Mouse (Mus musculus) bone marrow, adult 2 months (tissue): ENCODE results near the gene Gabpb1.
A peak's percentile ranks its signal among the peaks of the same experiment; 100 is the strongest.

ENCODE experiments used
- CTCF ChIP-seq: fragments of 200-500 bp; IDR thresholded peaks from 2 replicates; pipeline ENCODE4 v1.5.1; 2011; ENCODE audit warnings: low read length, control low read depth; ENCODE audit not compliant: control insufficient read depth, insufficient read depth
- POLR2A ChIP-seq: fragments of 200-500 bp; IDR thresholded peaks from 2 replicates; pipeline ENCODE4 v1.6.1; 2011; ENCODE audit warnings: low read depth, mild to moderate bottlenecking, control low read depth, low read length, borderline replicate concordance; ENCODE audit not compliant: control insufficient read depth

DNA sequence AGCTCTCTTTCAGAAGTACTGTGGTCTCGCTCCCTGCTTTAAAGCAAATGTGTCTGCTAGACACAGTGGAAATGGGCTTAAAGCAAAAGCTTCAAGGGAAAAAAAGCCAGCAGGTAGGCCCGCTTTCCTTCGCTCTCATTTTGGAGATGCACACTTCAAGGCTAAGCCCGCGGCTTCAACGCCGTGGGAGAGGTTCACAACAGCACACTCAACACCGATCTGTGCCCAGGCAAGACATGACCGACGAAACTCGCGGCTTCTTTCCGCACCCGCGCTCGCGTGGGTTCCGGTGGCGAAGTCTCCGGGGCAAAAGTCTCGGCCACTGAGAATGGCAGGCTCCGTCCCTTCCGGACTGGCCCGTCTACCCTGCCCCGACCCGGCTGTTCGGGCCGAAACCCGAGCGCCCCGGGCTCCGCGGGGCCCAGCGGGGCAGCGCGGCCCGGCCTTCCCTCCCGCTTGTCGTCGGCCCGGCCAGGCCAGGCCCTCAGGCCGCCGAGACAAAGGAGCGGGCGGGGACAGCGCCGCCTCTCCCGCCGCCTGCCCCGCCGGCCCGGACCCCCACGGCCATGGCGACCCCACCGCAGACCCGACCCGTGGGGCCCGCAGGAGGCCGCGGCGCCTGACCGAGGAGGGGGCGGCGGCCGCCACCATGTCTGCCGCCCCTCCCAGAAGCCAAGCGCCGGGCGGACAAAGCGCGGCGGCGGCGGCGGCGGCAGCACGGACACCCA lies 1.5 kb downstream of the Gabpb1 start:
- TF ChIP-seq CTCF (no peak), POLR2A (peak; percentile 56; the same call in 1 of the 2 replicates)
